Mouse (Mus musculus) bone marrow macrophage, adult 2 months (primary cell): ENCODE results near the gene Strbp.

Experiments
- CTCF ChIP-seq: IDR thresholded peaks from 2 replicates; pipeline ENCODE4 v1.5.1; 2012; ENCODE audit warnings: low read depth, mild to moderate bottlenecking, low read length, moderate library complexity
- POLR2A ChIP-seq: IDR thresholded peaks from 2 replicates; pipeline ENCODE4 v1.6.1; 2012; ENCODE audit warnings: mild to moderate bottlenecking, low read depth, low read length, borderline replicate concordance

DNA sequence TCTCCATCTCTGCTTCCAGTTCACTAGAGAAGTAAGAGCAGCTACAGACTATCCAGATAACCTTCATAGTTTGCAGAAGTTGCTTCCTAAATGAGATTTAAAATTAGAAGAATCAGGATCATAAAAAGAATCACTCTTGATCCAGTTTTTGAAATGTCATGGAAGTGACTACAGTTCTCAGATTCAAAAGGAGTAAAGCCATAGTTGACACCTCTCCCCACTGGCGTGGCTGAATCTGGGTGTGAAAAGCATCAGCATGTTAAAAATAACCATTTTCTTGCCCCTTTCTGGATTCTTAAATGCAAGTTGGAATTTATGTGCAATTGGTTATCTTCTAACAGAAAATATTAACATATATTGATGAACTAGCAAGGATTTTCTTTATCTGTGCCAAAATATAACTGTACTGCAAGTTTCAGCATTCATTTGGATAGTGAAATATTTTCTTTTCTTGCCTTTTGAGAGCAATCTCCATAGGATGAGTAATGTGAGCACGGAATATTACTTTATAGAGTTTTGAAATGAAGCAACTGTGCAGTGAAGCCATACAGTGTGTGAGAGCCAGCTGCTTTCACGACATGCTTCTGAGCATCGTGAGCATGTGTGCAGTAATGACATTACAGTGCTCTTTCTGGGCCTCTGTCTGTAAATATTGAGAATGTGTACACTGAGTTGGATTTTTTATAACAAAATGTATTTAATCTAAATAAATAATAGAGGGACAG is 184.9 kb downstream of the Strbp start:
- TF ChIP-seq CTCF, result no peak
- TF ChIP-seq POLR2A, result no peak
